Mouse (Mus musculus): ENCODE data around the gene Me3.

Me3 gene

GRCm38 (mm10) chr7:89829201-89829600 is 197.0 kb downstream of the Me3 start:
- no peak for DNase-seq (ENCODE audit: low spot score in 2 of 2)

- no peak for DNase-seq (ENCODE audit: low spot score in 2 of 2)
Observed at GRCm38 (mm10) chr7:89833521-89833920, 201.3 kb downstream of the Me3 start.

- DNase-seq (ENCODE audit: low spot score in 2 of 2): no peak
Observed at GRCm38 (mm10) chr7:89835566-89835965, 203.4 kb downstream of the Me3 start.

- DNase-seq (ENCODE audit: low spot score in 2 of 2): no peak
Observed at GRCm38 (mm10) chr7:89836676-89837075, 204.5 kb downstream of the Me3 start.

GRCm38 (mm10) chr7:89837841-89838240 is 205.6 kb downstream of the Me3 start:
- DNase-seq (ENCODE audit: low spot score in 2 of 2): no peak

- DNase-seq (ENCODE audit: low spot score in 2 of 2): no peak
Observed at GRCm38 (mm10) chr7:89839721-89840120, 207.5 kb downstream of the Me3 start.

GRCm38 (mm10) chr7:89841670-89842403 is 209.6 kb downstream of the Me3 start:
- DNase-seq (ENCODE audit: low spot score in 2 of 2): peak; percentile 49 to 64

- no peak for DNase-seq (ENCODE audit: low spot score in 2 of 2)
Observed at GRCm38 (mm10) chr7:89842404-89842715, 210.2 kb downstream of the Me3 start.

- peak in 1 of 2 experiments; percentile 7 for DNase-seq (ENCODE audit: low spot score in 2 of 2)
Observed at GRCm38 (mm10) chr7:89843121-89843520, 210.9 kb downstream of the Me3 start.

GRCm38 (mm10) chr7:89843533-89843932 is 211.3 kb downstream of the Me3 start:
- DNase-seq (ENCODE audit: low spot score in 2 of 2): peak in 1 of 2 experiments; percentile 11

GRCm38 (mm10) chr7:89845669-89846068 is 213.5 kb downstream of the Me3 start:
- no peak for DNase-seq (ENCODE audit: low spot score in 2 of 2)

GRCm38 (mm10) chr7:89850510-89850909 is 218.3 kb downstream of the Me3 start:
- DNase-seq (ENCODE audit: low spot score in 2 of 2): no peak

- no peak for DNase-seq (ENCODE audit: low spot score in 2 of 2)
Observed at GRCm38 (mm10) chr7:89852158-89853095, 220.2 kb downstream of the Me3 start.

- no peak for DNase-seq (ENCODE audit: low spot score in 2 of 2)
Observed at GRCm38 (mm10) chr7:89853131-89853530, 220.9 kb downstream of the Me3 start.

- DNase-seq (ENCODE audit: low spot score in 2 of 2): no peak
Observed at GRCm38 (mm10) chr7:89855196-89855595, 223.0 kb downstream of the Me3 start.

- DNase-seq (ENCODE audit: low spot score in 2 of 2): no peak
Observed at GRCm38 (mm10) chr7:89856440-89857217, 224.4 kb downstream of the Me3 start.

GRCm38 (mm10) chr7:89864769-89865168 is 232.6 kb downstream of the Me3 start:
- DNase-seq (ENCODE audit: low spot score in 2 of 2): no peak

GRCm38 (mm10) chr7:89867221-89867620 is 235.0 kb downstream of the Me3 start:
- no peak for DNase-seq (ENCODE audit: low spot score in 2 of 2)

- DNase-seq (ENCODE audit: low spot score in 2 of 2): no peak
Observed at GRCm38 (mm10) chr7:89879686-89880085, 247.5 kb downstream of the Me3 start.

GRCm38 (mm10) chr7:89884551-89884950 is 252.4 kb downstream of the Me3 start:
- no peak for DNase-seq (ENCODE audit: low spot score in 2 of 2)

- DNase-seq (ENCODE audit: low spot score in 2 of 2): no peak
Observed at GRCm38 (mm10) chr7:89891412-89891811, 259.2 kb downstream of the Me3 start.

- no peak for DNase-seq (ENCODE audit: low spot score in 2 of 2)
Observed at GRCm38 (mm10) chr7:89891856-89892255, 259.7 kb downstream of the Me3 start.
